Mouse (Mus musculus): Measurements from ENCODE around the gene Cox15.

Cox15 gene

DNA sequence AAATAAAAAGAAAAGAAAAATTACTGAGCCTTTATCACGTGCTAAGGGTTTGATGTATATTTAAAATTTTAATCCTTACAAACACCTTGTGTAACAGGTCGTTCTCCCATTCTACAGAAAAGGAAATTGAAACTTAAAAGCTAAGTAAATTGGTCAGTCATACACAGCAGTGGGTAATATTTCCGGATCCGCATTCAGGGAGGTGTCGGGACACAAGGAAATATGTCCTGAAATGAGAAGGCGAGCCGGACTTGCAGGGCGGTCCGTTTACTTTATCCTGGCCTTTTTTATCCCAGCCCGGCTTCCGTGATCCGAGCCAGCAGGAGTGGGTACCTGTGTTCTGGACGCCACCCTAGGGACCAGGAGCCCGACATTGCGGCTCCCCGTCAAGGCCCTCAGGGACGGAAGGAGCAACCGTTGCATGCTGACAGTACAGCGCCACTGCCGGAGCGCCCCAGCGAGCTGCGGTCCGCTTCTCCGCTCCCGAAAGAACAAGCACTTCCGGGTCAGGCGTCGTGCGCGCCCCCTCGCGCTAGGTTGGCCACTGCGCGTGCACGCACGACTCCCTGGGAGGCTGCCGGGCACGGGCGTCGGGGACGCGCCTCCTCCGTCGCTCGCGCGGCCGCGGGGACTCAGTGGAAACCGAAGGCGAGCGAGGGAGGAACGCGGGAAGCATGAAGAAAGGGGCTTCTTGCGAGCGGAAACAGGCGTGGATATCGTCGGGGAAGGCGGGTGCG is at the start of gene Cox15, which contains the start of gene Cutc:
Cox15 (minus strand) TSS at position 512 of the 737 bp plus-strand sequence.
Cutc (plus strand) TSS at position 508 of the 737 bp plus-strand sequence.
- DNase-seq, result peak; percentile 98 to 99

GRCm38 (mm10) chr19:43801427-43802051 is 48.7 kb upstream of the Cox15 start:
- DNase-seq, result no peak

GRCm38 (mm10) chr19:43797216-43797615 is 44.4 kb upstream of the Cox15 start:
- no peak for DNase-seq

- no peak for DNase-seq
These were observed 42.7 kb upstream of the Cox15 start for GRCm38 (mm10) chr19:43795511-43795910.

DNA sequence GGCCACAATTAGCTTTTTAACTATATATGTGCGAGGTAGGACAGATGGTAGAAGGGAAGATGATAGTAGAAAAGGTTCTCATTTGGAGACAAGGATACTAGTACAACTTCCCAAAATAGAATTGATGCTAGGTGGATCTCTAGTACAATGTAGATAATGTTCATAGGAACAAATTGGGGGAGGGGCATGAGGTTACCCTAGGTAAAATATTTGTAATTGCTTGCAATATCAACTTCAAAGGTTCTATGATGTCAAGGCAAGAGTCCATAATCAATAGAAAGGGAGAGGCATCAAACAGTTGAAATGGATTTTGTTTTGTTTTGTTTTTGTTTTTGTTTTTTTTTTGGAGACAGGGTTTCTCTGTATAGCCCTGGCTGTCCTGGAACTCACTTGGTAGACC is 41.2 kb upstream of the Cox15 start:
- no peak for DNase-seq

GRCm38 (mm10) chr19:43792537-43792936 is 39.7 kb upstream of the Cox15 start:
- no peak for DNase-seq

DNA sequence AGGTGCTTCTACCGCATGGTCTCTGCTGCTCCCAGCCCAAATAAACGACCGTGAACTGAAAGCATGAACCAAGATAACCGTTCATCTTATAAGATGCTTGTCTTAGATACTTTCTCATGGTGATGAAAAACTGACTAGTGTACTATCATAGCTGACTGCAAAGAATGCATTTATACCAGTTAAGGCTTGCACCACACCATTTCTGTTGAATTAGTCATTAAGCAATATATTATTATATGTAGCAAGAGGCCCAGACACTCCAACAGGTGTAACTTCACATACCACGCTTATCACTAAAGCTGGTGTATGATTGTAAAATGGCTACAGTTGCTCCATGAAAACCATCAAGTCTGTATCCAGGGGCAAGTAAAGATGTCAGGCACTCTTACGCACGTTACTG is 37.0 kb upstream of the Cox15 start:
- DNase-seq, result no peak

DNA sequence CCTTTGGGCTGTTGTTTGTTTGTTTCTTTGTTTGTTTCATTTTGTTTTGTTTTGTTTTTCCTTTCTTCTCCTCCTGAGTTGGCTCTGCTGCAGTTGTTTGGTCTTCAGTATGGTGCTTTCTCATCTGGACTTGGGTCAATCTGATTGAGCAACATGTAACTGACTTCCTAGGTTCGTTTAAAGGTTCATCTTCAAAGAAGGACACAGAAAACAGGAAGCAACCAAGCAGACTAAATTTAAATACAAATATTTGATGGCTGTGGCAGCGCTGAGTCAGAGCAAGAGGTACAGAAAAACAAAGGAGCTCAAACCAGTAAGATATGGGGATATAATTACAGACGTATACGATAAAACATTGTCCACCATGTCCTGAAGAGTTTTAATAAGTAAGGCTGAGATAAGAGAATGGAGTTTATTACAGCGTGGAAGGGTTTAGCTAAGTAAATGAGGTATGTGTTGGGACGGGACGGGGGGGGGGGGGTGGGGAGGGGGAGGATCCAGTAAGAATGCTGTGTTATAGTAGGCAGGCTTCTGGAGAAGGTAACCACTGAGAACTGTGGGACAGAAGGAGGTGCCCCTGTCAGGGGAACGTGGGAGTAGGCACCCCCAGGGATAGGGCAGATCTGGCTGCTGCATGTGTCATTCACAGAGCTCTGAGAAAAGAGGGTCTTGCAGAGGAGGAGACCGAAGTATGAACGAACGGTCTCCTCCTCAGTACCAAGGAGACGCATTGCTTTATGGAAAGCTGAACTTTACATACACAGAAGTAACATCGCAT is 33.6 kb upstream of the Cox15 start:
- DNase-seq, result no peak

GRCm38 (mm10) chr19:43784761-43785160 is 32.0 kb upstream of the Cox15 start:
- DNase-seq, result no peak

- DNase-seq, result no peak
These were observed 29.2 kb upstream of the Cox15 start, which contains the start of gene Abcc2 for GRCm38 (mm10) chr19:43781980-43782379. TSS of gene Abcc2 (plus strand) at chr19:43782192.

DNA sequence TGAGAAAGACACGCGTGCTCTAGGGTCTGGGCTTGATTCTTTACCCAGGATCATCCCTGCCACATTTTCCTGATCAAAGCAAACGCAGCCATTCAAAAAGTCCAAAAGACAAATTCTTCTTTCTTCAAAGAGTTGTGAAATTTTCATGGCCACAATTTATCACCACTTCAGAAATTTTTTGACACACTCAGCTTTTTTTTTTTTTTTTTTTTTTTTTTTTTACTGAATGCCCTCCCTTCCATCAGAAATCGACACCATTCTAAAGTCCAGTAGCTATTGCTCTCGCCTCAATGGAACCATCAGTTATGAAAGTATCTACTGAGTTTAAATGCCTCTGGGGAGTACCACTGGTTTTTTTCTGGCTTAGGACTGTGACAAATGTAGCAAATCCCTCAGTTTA is 27.6 kb upstream of the Cox15 start:
- DNase-seq, result no peak

DNA sequence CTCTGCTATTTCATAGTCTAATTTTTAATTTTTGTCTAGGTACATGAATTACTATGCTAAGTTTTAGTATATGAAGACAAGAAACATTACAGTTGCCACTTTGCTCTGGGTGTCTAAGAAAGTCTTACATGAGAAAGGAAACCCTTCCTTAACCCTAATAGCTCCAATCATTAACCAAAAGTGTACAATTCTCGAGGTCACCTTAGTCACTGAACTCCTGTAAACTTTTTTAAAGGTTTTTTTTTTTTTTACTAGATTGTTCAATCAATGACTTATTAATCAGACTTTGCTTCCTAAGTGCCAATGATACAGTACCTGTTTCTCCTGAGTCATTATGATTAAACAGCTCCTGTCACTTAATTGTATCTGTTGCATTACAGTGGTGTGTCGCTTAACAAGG is 24.5 kb upstream of the Cox15 start:
- no peak for DNase-seq

DNA sequence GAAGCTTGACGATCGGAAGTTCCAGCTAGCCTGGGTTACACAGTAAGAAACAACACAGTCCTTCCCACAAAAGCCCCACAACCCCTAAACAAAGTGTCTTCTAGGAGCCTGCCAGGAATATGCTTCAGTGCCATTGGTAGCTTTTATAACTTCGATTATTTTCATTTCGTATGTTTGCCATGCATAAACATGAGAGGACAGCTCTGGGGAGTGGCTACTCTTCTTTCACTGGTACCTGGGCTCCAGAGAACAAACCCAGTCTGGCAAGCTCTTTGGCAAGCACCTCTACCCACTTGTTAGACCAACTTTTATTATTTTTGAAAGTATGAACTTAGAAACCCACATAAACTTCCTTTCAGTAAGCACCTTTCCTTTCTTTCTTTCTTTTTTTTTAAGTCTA is 23.8 kb upstream of the Cox15 start:
- DNase-seq, result no peak

DNA sequence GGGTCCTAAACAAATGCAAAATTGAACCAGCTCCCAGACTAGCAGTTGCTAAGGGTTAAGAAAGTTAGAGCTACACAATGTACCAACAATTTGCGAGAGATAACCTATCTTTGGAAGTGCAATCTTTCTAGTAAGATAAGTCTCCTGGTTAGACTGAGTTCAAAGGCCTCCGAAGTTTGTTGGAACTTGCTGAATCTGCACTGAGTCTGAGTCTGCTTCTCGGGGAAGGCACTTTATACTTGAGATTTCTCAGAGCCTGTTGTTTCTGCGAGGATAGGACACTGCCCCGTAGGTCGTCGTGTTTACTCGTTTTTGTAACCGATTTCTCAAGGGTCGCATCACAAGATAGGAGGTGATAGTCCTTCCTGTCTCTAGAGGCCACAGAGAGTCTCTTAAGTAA is 22.6 kb upstream of the Cox15 start:
- no peak for DNase-seq

DNA sequence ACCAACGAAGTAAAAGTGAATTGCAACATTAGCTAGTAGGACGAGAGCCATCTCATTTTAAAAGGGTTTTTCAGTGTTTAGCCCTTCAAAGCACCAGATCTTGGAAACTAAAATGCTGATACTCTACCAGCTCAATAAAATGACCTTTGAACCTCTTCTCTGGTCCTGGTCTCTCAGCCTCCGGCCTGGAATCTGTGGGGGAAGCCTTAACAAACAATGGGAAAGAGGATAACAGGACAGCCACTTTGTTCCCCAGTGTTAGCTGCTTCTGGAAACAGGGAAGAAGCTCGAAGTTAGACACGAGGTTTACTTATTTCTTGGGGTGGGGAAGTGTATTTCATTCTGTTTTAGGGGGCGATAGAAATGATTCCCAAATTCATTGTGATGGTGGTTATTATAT is 19.5 kb upstream of the Cox15 start:
- no peak for DNase-seq

GRCm38 (mm10) chr19:43771499-43771969 is 18.7 kb upstream of the Cox15 start:
- DNase-seq, result no peak

- no peak for DNase-seq
These were observed 17.8 kb upstream of the Cox15 start for GRCm38 (mm10) chr19:43770584-43770983.

- DNase-seq, result no peak
These were observed 16.7 kb upstream of the Cox15 start for GRCm38 (mm10) chr19:43769366-43769960.

GRCm38 (mm10) chr19:43767549-43768322 is 14.9 kb upstream of the Cox15 start:
- DNase-seq, result no peak

DNA sequence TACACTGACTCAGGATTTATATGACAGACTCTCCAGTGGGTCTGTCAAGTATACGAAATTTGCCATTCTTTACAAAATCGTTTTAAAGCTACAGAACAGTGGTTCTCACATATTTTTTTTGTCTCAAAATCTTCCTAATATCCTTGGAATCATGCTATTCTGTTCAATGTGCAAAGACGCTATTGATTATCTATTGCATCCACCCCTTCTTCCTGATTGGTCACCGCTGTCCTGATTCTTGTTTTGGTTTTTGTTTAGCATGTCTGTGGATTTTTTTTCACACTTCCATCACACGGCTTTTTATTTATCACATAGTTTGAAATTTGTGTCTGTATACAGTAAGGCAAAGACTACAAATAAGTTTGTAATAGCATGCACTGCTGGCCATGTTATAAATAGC is 13.7 kb upstream of the Cox15 start:
- DNase-seq, result no peak

- DNase-seq, result no peak
These were observed 9.6 kb upstream of the Cox15 start for GRCm38 (mm10) chr19:43762410-43762809.

DNA sequence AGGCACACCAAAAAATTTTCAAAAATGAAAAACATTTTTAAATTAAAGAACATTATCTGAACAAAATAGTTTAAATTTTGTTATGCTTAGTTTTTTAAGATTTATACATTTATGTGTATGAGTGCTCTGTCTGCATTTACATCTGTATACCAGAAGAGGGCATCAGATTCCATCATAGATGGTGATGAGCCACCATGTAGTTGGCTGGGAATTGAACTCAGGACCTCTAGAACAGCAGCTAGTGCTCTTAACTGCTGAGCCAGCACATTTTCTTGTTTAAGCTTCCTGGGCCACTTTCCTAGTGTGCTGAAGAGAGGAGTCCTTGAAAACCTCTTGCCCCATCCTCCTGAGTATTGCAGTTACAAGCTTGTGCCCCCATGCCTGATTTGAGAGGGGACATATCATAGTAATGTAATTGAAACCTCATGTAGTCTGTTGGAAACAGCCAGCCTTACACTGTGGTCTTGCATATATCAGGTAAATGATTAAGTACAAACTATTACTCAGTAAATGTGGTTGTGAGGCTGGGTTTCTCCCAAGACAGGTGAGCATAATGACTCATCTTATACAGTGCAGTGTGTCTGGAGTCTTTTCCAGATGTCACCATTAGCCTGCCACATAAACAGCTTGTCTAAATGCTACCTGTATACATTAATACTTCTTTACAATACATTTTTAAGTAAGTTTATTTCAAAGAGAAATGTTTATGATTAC is 8.9 kb upstream of the Cox15 start:
- DNase-seq, result no peak

All from thymus, postnatal 36 days (tissue).